Mouse (Mus musculus) liver, embryonic 15.5 days (tissue): ENCODE measurements at regions not wholly inside any gene's neighbourhood (a gene's known extent, or its start where the extent isn't known, plus 50 kb on each side); places are given as distances from the start of the nearest gene placed in this dataset.
A peak's percentile ranks its signal among the peaks of the same experiment; 100 is the strongest.
"Not testable (repeated sequence)": the region's sequence is repeated elsewhere in the genome, so short reads cannot be mapped to it uniquely, and the experiment has no call there.

ENCODE experiments used
- ATAC-seq: fragments of 200-750 bp; cut with Nextera tagmentation; 2 replicates; pipeline ENCODE4 v1.8.0; 2017; ENCODE audit warnings: moderate number of reproducible peaks, mild to moderate bottlenecking, moderate library complexity; ENCODE audit not compliant: insufficient read depth
- H3K27ac ChIP-seq: fragments of 300-500 bp; sonication (generic); replicated peaks from 2 replicates; pipeline ENCODE4 v1.5.1; 2015; ENCODE audit warnings: mild to moderate bottlenecking, inconsistent platforms
- H3K27me3 ChIP-seq: fragments of 300-500 bp; sonication (generic); 2 replicates; pipeline ENCODE4 v1.6.1; 2015; ENCODE audit warnings: mild to moderate bottlenecking, inconsistent platforms
- H3K36me3 ChIP-seq: fragments of 300-500 bp; sonication (generic); replicated peaks from 2 replicates; pipeline ENCODE4 v1.6.1; 2015; ENCODE audit warnings: moderate library complexity, mild to moderate bottlenecking, inconsistent platforms
- H3K4me1 ChIP-seq: fragments of 300-500 bp; sonication (generic); replicated peaks from 2 replicates; pipeline ENCODE4 v1.6.1; 2015; ENCODE audit warnings: inconsistent platforms
- H3K4me2 ChIP-seq: fragments of 300-500 bp; sonication (generic); 2 replicates; pipeline ENCODE4 v1.6.1; 2015; ENCODE audit warnings: moderate library complexity, mild to moderate bottlenecking, inconsistent platforms
- H3K4me3 ChIP-seq: fragments of 300-500 bp; sonication (generic); replicated peaks from 2 replicates; pipeline ENCODE4 v1.5.1; 2015; ENCODE audit warnings: mild to moderate bottlenecking, inconsistent platforms
- H3K9ac ChIP-seq: fragments of 300-500 bp; sonication (generic); 2 replicates; pipeline ENCODE4 v1.6.1; 2015; ENCODE audit warnings: moderate library complexity, mild to moderate bottlenecking, inconsistent platforms
- H3K9me3 ChIP-seq: fragments of 300-500 bp; sonication (generic); replicated peaks from 2 replicates; pipeline ENCODE4 v1.6.1; 2016; ENCODE audit warnings: inconsistent platforms
- WGBS: fragments of 180-500 bp; shearing (Covaris S2); methylation state at CpG from one replicate; pipeline ENCODE4 v1.1.7; 2015; ENCODE audit warnings: mixed read lengths; ENCODE audit not compliant: insufficient replicate concordance; 5-methylcytosine and 5-hydroxymethylcytosine counted together

GRCm38 (mm10) chr5:74793431-74793830 lies 90.7 kb upstream of the Lnx1 start:
- 77% methylated on average over 4 of the region's 4 CpGs for WGBS
- no peak for ATAC-seq
- Histone ChIP-seq H3K36me3 (no peaks in the 10 kb centered on the region), H3K4me1 (0 out of 2 replicates have a peak, but pooled peaks cover 3% of the 10 kb centered on the region), H3K27me3 (no peaks in the 10 kb centered on the region), H3K9me3 (no peaks in the 10 kb centered on the region), H3K4me3 (no peak overlapping the region), H3K27ac (no peak overlapping the region), H3K9ac (no peak overlapping the region), H3K4me2 (no peak overlapping the region)

- Histone ChIP-seq H3K27ac (no peak overlapping the region), H3K4me2 (no peak overlapping the region), H3K9me3 (no peaks in the 10 kb centered on the region), H3K36me3 (no peaks in the 10 kb centered on the region), H3K4me1 (0 out of 2 replicates have a peak, but pooled peaks cover 3% of the 10 kb centered on the region), H3K27me3 (no peaks in the 10 kb centered on the region), H3K4me3 (no peak overlapping the region), H3K9ac (no peak overlapping the region)
- no peak for ATAC-seq
- WGBS = 43% methylated on average over 8 of the region's 8 CpGs
These were observed 90.2 kb upstream of the Lnx1 start for GRCm38 (mm10) chr5:74792936-74793335.

GRCm38 (mm10) chr5:74792301-74792700 lies 89.6 kb upstream of the Lnx1 start:
- Histone ChIP-seq H3K4me3 (no peak overlapping the region), H3K9ac (no peak overlapping the region), H3K27ac (no peak overlapping the region), H3K4me2 (peak overlapping the region; percentile 0; the same call in 1 of the 2 replicates), H3K4me1 (0 out of 2 replicates have a peak, but pooled peaks cover 3% of the 10 kb centered on the region), H3K36me3 (no peaks in the 10 kb centered on the region), H3K9me3 (no peaks in the 10 kb centered on the region), H3K27me3 (no peaks in the 10 kb centered on the region)
- ATAC-seq = no peak
- whole genome bisulfite sequencing = 2% methylated on average over 7 of the region's 7 CpGs

- WGBS = 70% methylated on average over 4 of the region's 4 CpGs
- not testable (repeated sequence) for H3K27ac ChIP-seq, H3K4me1 ChIP-seq, H3K36me3 ChIP-seq, H3K9me3 ChIP-seq, H3K27me3 ChIP-seq, ATAC-seq, H3K4me2 ChIP-seq, H3K9ac ChIP-seq, H3K4me3 ChIP-seq
These were observed 87.8 kb upstream of the Lnx1 start for GRCm38 (mm10) chr5:74790501-74790900.

- no peaks in the 10 kb centered on the region for H3K9me3 ChIP-seq
- ATAC-seq = no peak
- no peaks in the 10 kb centered on the region for H3K4me1 ChIP-seq
- H3K9ac ChIP-seq = no peak overlapping the region
- WGBS = 69% methylated on average over 9 of the region's 9 CpGs
- H3K27ac ChIP-seq = no peak overlapping the region
- H3K4me3 ChIP-seq = no peak overlapping the region
- H3K4me2 ChIP-seq = no peak overlapping the region
- H3K27me3 ChIP-seq = no peaks in the 10 kb centered on the region
- no peaks in the 10 kb centered on the region for H3K36me3 ChIP-seq
These were observed 81.2 kb upstream of the Lnx1 start for GRCm38 (mm10) chr5:74783906-74784305.

GRCm38 (mm10) chr5:74778076-74778465 lies 75.4 kb upstream of the Lnx1 start:
- Histone ChIP-seq H3K4me3 (no peak overlapping the region), H3K4me2 (no peak overlapping the region), H3K36me3 (no peaks in the 10 kb centered on the region), H3K27me3 (no peaks in the 10 kb centered on the region), H3K9me3 (no peaks in the 10 kb centered on the region), H3K9ac (no peak overlapping the region), H3K27ac (no peak overlapping the region), H3K4me1 (no peaks in the 10 kb centered on the region)
- ATAC-seq = no peak
- WGBS = 71% methylated on average over 1 of the region's 1 CpGs

- Histone ChIP-seq H3K9ac (no peak overlapping the region), H3K27me3 (no peaks in the 10 kb centered on the region), H3K9me3 (no peaks in the 10 kb centered on the region), H3K36me3 (no peaks in the 10 kb centered on the region), H3K4me2 (no peak overlapping the region), H3K27ac (no peak overlapping the region), H3K4me3 (no peak overlapping the region), H3K4me1 (no peaks in the 10 kb centered on the region)
- no peak for ATAC-seq
- WGBS = 52% methylated on average over 10 of the region's 10 CpGs
These were observed 74.8 kb upstream of the Lnx1 start for GRCm38 (mm10) chr5:74777381-74778075.

GRCm38 (mm10) chr5:74776081-74776480 lies 73.4 kb upstream of the Lnx1 start:
- no peak for ATAC-seq
- Histone ChIP-seq H3K27me3 (no peaks in the 10 kb centered on the region), H3K36me3 (no peaks in the 10 kb centered on the region), H3K4me1 (no peaks in the 10 kb centered on the region), H3K9me3 (no peaks in the 10 kb centered on the region), H3K9ac (no peak overlapping the region), H3K27ac (no peak overlapping the region), H3K4me2 (no peak overlapping the region), H3K4me3 (no peak overlapping the region)
- 50% methylated on average over 3 of the region's 3 CpGs for WGBS

- no peak for ATAC-seq
- H3K9me3 ChIP-seq = no peaks in the 10 kb centered on the region
- no peak overlapping the region for H3K9ac ChIP-seq
- H3K4me2 ChIP-seq = no peak overlapping the region
- no peaks in the 10 kb centered on the region for H3K27me3 ChIP-seq
- no peaks in the 10 kb centered on the region for H3K4me1 ChIP-seq
- 59% methylated on average over 3 of the region's 3 CpGs for WGBS
- H3K36me3 ChIP-seq = no peaks in the 10 kb centered on the region
- no peak overlapping the region for H3K4me3 ChIP-seq
- H3K27ac ChIP-seq = no peak overlapping the region
These were observed 72.9 kb upstream of the Lnx1 start for GRCm38 (mm10) chr5:74775596-74775995.

- ATAC-seq = no peak
- no peak overlapping the region for H3K9ac ChIP-seq
- H3K4me3 ChIP-seq = no peak overlapping the region
- WGBS = 68% methylated on average over 14 of the region's 14 CpGs
- H3K36me3 ChIP-seq = no peaks in the 10 kb centered on the region
- no peak overlapping the region for H3K27ac ChIP-seq
- H3K27me3 ChIP-seq = no peaks in the 10 kb centered on the region
- H3K4me2 ChIP-seq = no peak overlapping the region
- H3K9me3 ChIP-seq = no peaks in the 10 kb centered on the region
- no peaks in the 10 kb centered on the region for H3K4me1 ChIP-seq
These were observed 71.1 kb upstream of the Lnx1 start for GRCm38 (mm10) chr5:74773558-74774429.

- no peak for ATAC-seq
- Histone ChIP-seq H3K9ac (no peak overlapping the region), H3K4me2 (no peak overlapping the region), H3K9me3 (no peaks in the 10 kb centered on the region), H3K27me3 (no peaks in the 10 kb centered on the region), H3K4me1 (no peaks in the 10 kb centered on the region), H3K27ac (no peak overlapping the region), H3K4me3 (no peak overlapping the region), H3K36me3 (no peaks in the 10 kb centered on the region)
- WGBS = 58% methylated on average over 7 of the region's 7 CpGs
These were observed 68.4 kb upstream of the Lnx1 start for GRCm38 (mm10) chr5:74771121-74771520.
